Mouse (Mus musculus) brain, embryonic 14.5 days (tissue): ENCODE data around the gene Inafm1.

Source experiments
- CTCF ChIP-seq: fragments of 200-500 bp; IDR thresholded peaks from 2 replicates; pipeline ENCODE4 v1.5.1; 2012; ENCODE audit warnings: inconsistent platforms, mild to moderate bottlenecking, moderate library complexity, borderline replicate concordance; ENCODE audit not compliant: insufficient read depth, insufficient read length; ENCODE audit errors: extremely low read depth
- POLR2A ChIP-seq: fragments of 200-500 bp; IDR thresholded peaks from 2 replicates; pipeline ENCODE4 v1.6.1; 2012; ENCODE audit warnings: mild to moderate bottlenecking, inconsistent platforms, borderline replicate concordance; ENCODE audit not compliant: poor library complexity, insufficient read depth, insufficient read length, severe bottlenecking; ENCODE audit errors: extremely low read depth

DNA sequence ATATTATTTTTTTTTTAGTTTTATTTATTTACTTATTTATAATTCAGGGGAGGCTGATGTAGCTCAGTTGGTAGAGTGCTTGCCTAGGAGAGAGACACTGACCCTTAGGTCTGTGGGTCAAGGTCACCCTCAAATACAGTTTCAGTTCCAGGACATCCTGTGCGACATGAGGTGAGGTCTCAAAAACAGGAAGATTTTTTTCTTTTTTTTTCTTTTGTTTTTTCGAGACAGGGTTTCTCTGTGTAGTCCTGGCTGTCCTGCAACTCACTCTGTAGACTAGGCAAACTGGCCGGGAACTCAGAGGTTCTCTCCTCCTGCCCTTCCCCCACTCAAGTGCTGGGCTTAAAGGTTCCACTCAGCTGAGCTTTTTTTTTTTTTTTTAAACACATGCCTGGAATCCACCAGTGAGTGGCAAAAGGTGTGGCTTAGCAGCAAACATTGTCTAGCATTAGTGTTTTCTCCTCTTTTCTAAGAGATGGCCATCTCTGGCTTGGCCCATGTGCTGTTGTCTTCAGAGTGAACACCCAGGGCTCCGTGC is 41.9 kb upstream of the Inafm1 start:
- TF ChIP-seq CTCF, result no peak
- no peak for TF ChIP-seq POLR2A
